Mouse (Mus musculus): ENCODE measurements around the gene Tmem270. TPM values are rescaled to one million over a fixed set of nuclear protein-coding genes. Genes with fewer than 3 reads are reported as not detected.

The Tmem270 gene
- polyA plus RNA-seq, 1 experiment from 2014 or later = not detected

DNA sequence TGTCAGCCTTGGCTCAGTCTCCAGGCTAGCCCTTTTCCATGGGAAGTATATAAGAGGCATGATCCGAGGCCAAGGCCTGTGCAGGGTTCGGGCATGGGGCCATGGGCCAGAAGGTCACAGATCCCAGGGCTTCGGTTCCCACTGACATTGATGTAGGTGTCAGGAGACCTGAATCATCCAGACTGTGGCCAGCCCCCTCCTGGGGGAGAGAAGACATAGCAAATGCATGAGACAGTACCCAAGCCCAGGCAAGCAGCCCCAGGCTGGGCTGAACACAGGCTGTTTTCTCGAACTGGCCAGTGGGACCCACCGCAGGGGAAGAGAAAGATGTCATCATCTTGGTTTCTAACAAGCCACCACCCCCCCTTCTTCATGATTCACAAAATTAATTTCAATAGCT lies 33.9 kb downstream of the Tmem270 start:
- H3K27me3 ChIP-seq = peaks cover under 1% of the 10 kb centered on the region
- CTCF ChIA-PET = interaction anchor here (0.9 to 2.0 kb wide), 2 partner anchors 10 to 25 kb away, joined by 3 to 4 read pairs; no protein-coding TSS in a partner anchor
- POLR2A ChIA-PET = interaction anchor here (0.6 kb wide), 1 partner anchor 192 kb away, joined by 3 read pairs; no protein-coding TSS in a partner anchor
- in situ Hi-C loops (cut with MboI; ENCODE audit: low pct_unique_long_range_greater_than_20kb) = no loop called here
- ATAC-seq (no peak), DNase-seq (ENCODE audit: low read depth, low spot score) (peak; percentile 81)
- TF ChIP-seq CTCF (IDR thresholded peaks at IDR 0.05) = no peak

DNA sequence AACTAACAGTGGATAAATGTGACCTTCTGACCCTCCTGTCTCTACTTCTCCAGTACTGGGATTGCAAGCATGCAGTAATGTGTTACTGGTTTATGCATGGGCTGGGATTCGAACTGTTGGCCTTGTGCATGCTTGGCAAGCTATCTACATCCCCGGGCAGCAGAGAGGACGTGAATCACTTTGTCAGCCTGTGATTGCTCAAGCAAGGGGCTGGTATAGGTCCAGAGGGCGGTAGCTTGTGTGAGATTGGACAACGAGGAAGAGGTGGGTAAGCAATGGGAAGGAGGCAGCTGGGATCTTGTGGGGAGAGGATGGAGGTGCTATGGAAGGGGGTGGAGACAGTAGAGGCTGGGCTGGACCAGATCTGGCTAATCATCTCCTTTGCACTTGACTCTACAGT lies 38.0 kb downstream of the Tmem270 start:
- ChIA-PET CTCF (no interaction called here), POLR2A (no interaction called here)
- in situ Hi-C loops (cut with MboI; ENCODE audit: low pct_unique_long_range_greater_than_20kb) = no loop called here
- DNase-seq (ENCODE audit: low read depth, low spot score) (no peak), ATAC-seq (no peak)
- no peak for TF ChIP-seq CTCF (IDR thresholded peaks at IDR 0.05)
- H3K27me3 ChIP-seq = no peaks in the 10 kb centered on the region

DNA sequence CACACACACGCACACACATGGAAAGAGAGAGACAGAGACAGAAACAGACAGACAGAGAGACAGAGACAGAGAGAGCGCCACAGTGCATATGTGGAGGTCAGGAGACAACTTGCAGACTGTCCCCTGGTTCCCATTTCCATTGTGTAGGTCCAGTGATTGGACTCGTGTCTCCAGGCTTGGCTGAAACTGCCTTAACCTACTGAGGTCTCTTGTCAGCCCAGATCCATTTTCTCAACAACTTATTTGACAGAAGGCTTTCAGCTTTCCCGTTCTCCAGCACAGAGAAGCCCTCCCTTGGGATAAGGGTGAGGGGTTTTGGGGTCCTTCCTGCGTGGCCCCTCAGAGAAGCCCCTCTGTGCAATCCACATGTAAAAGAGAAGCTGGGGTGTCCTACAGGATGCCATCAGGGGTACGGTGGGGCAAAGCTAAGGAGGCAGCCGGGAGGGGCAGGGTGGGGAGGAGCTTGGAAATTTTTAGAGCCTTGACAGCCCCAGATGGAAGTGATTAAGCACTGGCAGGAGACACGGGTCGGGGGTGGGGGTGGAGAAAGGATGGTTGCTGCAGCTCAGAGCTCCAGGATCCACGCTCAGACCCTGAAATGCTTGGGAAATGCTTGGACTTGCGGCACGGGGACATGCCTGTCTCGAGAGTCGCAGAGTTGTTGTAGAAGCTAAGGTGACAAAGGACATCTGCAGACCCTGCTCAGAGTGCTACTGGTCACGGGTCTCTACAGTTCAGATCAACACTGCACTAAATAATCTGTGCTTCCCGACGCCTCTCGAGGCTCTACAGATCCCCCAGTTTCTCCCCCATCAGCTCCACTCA lies 39.0 kb downstream of the Tmem270 start:
- ATAC-seq = no peak
- TF ChIP-seq CTCF (IDR thresholded peaks at IDR 0.05) = no peak
- in situ Hi-C loops (cut with MboI; ENCODE audit: low pct_unique_long_range_greater_than_20kb) = no loop called here
- H3K27me3 ChIP-seq = no peaks in the 10 kb centered on the region
- ChIA-PET POLR2A (no interaction called here), CTCF (no interaction called here)
- no peak for DNase-seq (ENCODE audit: low read depth, low spot score)

DNA sequence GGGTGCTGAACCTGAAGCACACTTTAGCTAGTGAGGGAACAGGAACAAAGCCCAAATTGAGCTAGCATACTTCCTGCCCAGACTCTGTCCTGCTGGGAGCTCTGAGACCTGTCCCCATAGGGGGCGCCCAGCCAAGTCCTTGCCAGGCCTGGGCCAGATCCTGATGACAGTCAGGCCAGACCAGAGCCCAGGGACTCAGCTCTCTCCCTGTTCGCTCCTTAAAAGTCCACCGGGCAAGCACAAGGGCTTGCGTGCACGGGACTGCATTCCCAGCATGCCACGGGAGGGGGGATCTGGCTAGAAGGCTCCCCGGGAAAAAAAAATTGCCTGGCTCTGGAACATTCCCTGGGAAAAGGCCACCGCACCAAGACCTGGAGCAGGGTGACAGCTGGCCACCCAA lies 41.4 kb downstream of the Tmem270 start:
- no peak for TF ChIP-seq CTCF (IDR thresholded peaks at IDR 0.05)
- CTCF ChIA-PET = interaction anchor here (0.8 to 2.3 kb wide), 3 partner anchors 9 to 24 kb away, joined by 3 to 10 read pairs (median 5); no protein-coding TSS in a partner anchor
- ATAC-seq (no peak), DNase-seq (ENCODE audit: low read depth, low spot score) (no peak)
- in situ Hi-C loops (cut with MboI; ENCODE audit: low pct_unique_long_range_greater_than_20kb) = no loop called here
- H3K27me3 ChIP-seq = no peaks in the 10 kb centered on the region
- POLR2A ChIA-PET = interaction anchor here (0.6 kb wide), 1 partner anchor 119 kb away, joined by 3 read pairs; no protein-coding TSS in a partner anchor

DNA sequence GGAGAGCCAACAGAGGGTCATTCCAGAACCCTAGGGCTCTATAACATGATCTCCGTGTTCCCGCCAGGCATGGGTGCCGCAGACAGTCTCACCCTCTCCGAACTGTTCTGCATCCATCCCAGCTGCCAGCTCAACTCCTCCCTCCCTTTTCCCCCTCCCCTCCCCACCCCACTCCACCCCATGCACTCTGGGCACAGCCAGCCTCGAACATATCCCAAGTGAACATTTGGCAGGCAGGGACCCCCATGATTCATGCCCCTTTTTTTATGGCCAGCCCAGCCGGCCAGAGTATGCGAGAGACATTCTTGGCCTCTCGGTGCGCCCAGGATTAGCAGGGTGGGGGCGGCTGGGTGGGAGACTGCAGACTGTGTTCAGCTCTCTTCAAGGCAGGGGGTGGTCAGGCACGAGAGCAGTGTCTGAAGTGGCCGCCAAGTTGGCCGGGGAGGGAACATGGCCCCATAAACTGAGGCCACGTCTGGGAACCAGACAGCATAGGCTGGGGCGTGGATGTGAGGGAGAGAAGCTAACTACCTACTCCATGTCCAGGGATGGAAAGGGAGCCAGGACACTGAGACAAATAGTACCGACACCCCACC lies 44.5 kb downstream of the Tmem270 start:
- POLR2A ChIA-PET = no interaction called here
- DNase-seq (ENCODE audit: low read depth, low spot score) (no peak), ATAC-seq (no peak)
- in situ Hi-C loops (cut with MboI; ENCODE audit: low pct_unique_long_range_greater_than_20kb) = no loop called here
- H3K27me3 ChIP-seq = no peaks in the 10 kb centered on the region
- no peak for TF ChIP-seq CTCF (IDR thresholded peaks at IDR 0.05)
- CTCF ChIA-PET = interaction anchor here (1.4 to 1.8 kb wide), 2 partner anchors 9 to 11 kb away, joined by 4 to 5 read pairs; no protein-coding TSS in a partner anchor

DNA sequence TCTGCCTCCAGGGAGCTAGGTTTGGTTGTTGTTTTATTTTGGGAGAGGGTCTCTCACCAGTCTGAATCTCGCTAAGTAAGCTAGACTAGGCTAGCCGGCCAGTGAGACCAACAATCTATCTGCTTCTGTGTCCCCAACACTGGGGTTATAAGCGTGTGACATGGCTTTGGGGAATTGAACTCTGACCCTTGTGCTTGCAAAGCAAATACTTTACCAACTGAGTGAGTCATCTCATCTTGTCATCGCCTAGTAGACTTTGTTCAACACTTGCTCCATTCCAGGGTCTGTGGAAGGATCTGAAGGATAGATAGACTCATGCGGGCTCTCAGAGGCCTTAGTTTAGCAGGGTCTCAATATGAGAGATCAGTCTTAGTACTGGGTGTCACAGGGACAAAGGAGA lies 47.3 kb downstream of the Tmem270 start:
- no peak for TF ChIP-seq CTCF (IDR thresholded peaks at IDR 0.05)
- DNase-seq (ENCODE audit: low read depth, low spot score) (no peak), ATAC-seq (no peak)
- in situ Hi-C loops (cut with MboI; ENCODE audit: low pct_unique_long_range_greater_than_20kb) = no loop called here
- H3K27me3 ChIP-seq = no peaks in the 10 kb centered on the region
- ChIA-PET POLR2A (no interaction called here), CTCF (no interaction called here)

DNA sequence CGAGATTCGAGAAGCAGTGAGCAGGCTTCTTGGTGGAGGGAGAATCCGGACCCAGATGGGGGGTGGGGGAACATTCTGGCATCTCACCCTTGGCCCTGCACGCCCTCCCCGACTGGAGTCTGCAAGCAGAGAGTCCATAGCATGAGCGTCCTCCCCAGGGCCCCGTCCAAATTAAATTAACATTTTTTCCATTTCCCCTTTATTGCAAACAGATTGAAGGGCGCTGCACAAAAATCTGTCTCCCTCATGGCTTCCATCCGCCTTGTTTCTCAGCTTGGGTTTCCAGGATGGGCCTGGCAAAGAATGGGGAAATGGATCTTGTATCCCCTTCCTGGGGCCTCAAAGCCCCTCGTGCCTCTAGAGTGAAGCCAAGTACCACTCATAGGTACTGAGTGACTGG lies 48.2 kb downstream of the Tmem270 start:
- DNase-seq (ENCODE audit: low read depth, low spot score) (no peak), ATAC-seq (no peak)
- no peak for TF ChIP-seq CTCF (IDR thresholded peaks at IDR 0.05)
- H3K27me3 ChIP-seq = no peaks in the 10 kb centered on the region
- in situ Hi-C loops (cut with MboI; ENCODE audit: low pct_unique_long_range_greater_than_20kb) = no loop called here
- POLR2A ChIA-PET = no interaction called here
- CTCF ChIA-PET = no interaction called here

DNA sequence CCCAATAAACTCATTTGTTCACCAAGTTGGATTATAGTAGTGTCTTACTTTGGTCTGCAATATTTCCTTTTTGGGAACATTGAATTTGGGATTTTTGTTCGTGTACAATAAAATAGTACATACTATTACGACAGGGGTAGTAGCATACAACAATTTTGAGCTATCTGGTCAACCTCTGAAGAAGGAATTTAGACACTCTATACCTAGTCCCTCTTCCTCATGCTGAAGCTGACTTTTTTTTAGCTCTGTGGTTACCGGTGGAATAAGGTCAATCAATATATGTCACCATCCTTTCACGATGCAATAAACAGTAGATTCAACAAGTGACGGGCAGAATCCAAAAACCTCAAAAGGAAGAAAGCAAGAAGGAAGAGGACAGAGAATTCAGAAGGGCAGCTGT lies 53.7 kb downstream of the Tmem270 start:
- DNase-seq (ENCODE audit: low read depth, low spot score) (no peak), ATAC-seq (no peak)
- ChIA-PET POLR2A (interaction anchor here (0.7 kb wide), 1 partner anchor 241 kb away, joined by 4 read pairs; no protein-coding TSS in a partner anchor), CTCF (interaction anchor here (1.3 to 3.1 kb wide), 3 partner anchors 9 to 14 kb away, joined by 4 to 10 read pairs (median 5); no protein-coding TSS in a partner anchor)
- no peak for TF ChIP-seq CTCF (IDR thresholded peaks at IDR 0.05)
- no peaks in the 10 kb centered on the region for H3K27me3 ChIP-seq
- in situ Hi-C loops (cut with MboI; ENCODE audit: low pct_unique_long_range_greater_than_20kb) = no loop called here

Other genes starting within 250 kb of the Tmem270 start
- gene Limk1, start 218.1 kb downstream of the Tmem270 start, polyA plus RNA-seq (2021) = 18.6 TPM
- not detected for gene Eln, start 159.4 kb downstream of the Tmem270 start, polyA plus RNA-seq (2021)
- not detected for gene Cldn13, start 8.8 kb upstream of the Tmem270 start, polyA plus RNA-seq (2021)
- 27.5 TPM for gene Mettl27, start 25.6 kb upstream of the Tmem270 start, polyA plus RNA-seq (2021)
- gene Cldn4, start 40.2 kb upstream of the Tmem270 start, polyA plus RNA-seq (2021) = 0.09 TPM
- gene Cldn3, start 79.5 kb upstream of the Tmem270 start, polyA plus RNA-seq (2021) = not detected
- gene Abhd11, start 102.4 kb upstream of the Tmem270 start, polyA plus RNA-seq (2021) = 82.8 TPM
- 12.0 TPM for gene Stx1a, start 116.7 kb upstream of the Tmem270 start, polyA plus RNA-seq (2021)
- gene Dnajc30, start 157.5 kb upstream of the Tmem270 start, polyA plus RNA-seq (2021) = 22.5 TPM
- gene Bud23, start 158.2 kb upstream of the Tmem270 start, polyA plus RNA-seq (2021) = 58.7 TPM
- gene Vps37d, start 171.5 kb upstream of the Tmem270 start, polyA plus RNA-seq (2021) = 18.1 TPM
- 2.8 TPM for gene Mlxipl, start 183.2 kb upstream of the Tmem270 start, polyA plus RNA-seq (2021)
- 12.3 TPM for gene Tbl2, start 242.9 kb upstream of the Tmem270 start, polyA plus RNA-seq (2021)